Mouse (Mus musculus) lung, adult 2 months (tissue): ENCODE data around the gene Msrb3. TPM values are rescaled to one million over a fixed set of nuclear protein-coding genes. Genes with fewer than 3 reads are reported as not detected.

ENCODE experiments used
- DNase-seq: peaks from one replicate; pipeline ENCODE4 v3.0.0; 2022
- H3K4me1 ChIP-seq: fragments of 200-500 bp; 2 replicates; pipeline ENCODE4 v1.6.1; 2011; ENCODE audit warnings: low read length; ENCODE audit not compliant: control insufficient read depth, insufficient read depth
- H3K4me3 ChIP-seq: fragments of 200-500 bp; replicated peaks from 2 replicates; pipeline ENCODE3; 2011; ENCODE audit warnings: low read depth, mild to moderate bottlenecking, control low read depth, low read length; ENCODE audit errors: extremely low read depth
- CTCF ChIP-seq: fragments of 200-500 bp; IDR thresholded peaks from 2 replicates; pipeline ENCODE4 v1.5.1; 2011; ENCODE audit warnings: mild to moderate bottlenecking, low read length, control low read depth; ENCODE audit not compliant: insufficient read depth
- POLR2A ChIP-seq: fragments of 200-500 bp; IDR thresholded peaks from 2 replicates; pipeline ENCODE4 v1.6.1; 2011; ENCODE audit warnings: low read depth, mild to moderate bottlenecking, control low read depth, low read length, borderline replicate concordance; ENCODE audit errors: extremely low read depth
- WGBS: fragments of 180-500 bp; shearing (Covaris S2); methylation state at CpG from one replicate; pipeline ENCODE4 v1.1.7; 2018; 5-methylcytosine and 5-hydroxymethylcytosine counted together
- polyA plus RNA-seq: library from polyadenylated mRNA; depleted of rRNA; stranded (reverse); fragments of >200 nt; gene quantifications from 2 replicates; pipeline ENCODE4 v1.2.3, GENCODE M21; 2012

The Msrb3 gene
- polyA plus RNA-seq, 1 experiment: 36.6 TPM

GRCm38 (mm10) chr10:120851196-120851781 lies 47.6 kb downstream of the Msrb3 start:
- no peaks in the 10 kb centered on the region for H3K4me1 ChIP-seq
- no peak overlapping the region for H3K4me3 ChIP-seq
- 48% methylated on average over 9 of the region's 9 CpGs for WGBS
- no peak for TF ChIP-seq POLR2A
- no peak for TF ChIP-seq CTCF
- no peak for DNase-seq

GRCm38 (mm10) chr10:120850391-120851195 lies 48.3 kb downstream of the Msrb3 start:
- WGBS: 66% methylated on average over 24 of the region's 24 CpGs
- Histone ChIP-seq H3K4me1 (no peaks in the 10 kb centered on the region), H3K4me3 (no peak overlapping the region)
- DNase-seq: no peak
- TF ChIP-seq CTCF (no peak), POLR2A (no peak)

DNA sequence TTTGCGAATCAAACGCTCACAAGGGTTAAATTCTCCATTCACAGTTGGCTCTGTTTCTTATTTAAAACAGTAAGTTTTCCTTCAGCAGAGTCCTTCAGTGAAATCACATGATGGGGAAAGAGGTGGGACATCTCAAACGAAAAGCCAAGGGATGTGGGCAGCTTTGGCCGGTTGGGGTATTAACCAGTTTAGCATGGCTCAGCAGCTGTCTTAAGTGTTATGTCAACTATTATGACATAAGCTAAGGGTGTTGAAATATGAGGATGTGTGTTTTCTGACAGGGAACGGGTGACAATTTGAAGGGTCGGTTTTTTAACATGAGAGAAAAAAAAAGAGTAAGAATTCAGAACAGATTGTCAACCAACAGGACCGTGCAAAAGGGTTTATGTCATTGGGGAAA lies 50.2 kb downstream of the Msrb3 start:
- Histone ChIP-seq H3K4me3 (no peak overlapping the region), H3K4me1 (no peaks in the 10 kb centered on the region)
- WGBS: 52% methylated on average over 7 of the region's 7 CpGs
- no peak for DNase-seq
- TF ChIP-seq POLR2A: no peak
- no peak for TF ChIP-seq CTCF

DNA sequence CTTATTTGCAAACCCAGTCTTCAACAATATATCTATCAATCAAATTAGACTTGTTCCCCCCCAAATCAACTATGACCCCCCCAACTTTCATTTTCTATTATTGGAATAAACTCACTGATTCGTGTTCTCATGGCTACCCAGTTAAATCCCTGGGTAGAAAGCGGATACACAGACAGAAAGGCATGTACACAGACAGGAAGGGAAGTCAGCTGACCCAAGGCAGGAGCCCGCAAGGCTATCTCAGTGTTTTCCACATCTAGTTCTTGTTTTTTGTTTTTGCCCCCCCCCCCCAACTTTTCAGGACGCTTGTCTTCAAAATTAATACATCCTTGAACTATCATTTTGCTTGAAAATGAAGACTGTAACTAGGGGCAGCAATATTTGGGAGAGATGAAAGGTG lies 51.1 kb downstream of the Msrb3 start:
- TF ChIP-seq POLR2A (no peak), CTCF (no peak)
- Histone ChIP-seq H3K4me1 (no peaks in the 10 kb centered on the region), H3K4me3 (no peak overlapping the region)
- WGBS: 65% methylated on average over 4 of the region's 4 CpGs
- no peak for DNase-seq

GRCm38 (mm10) chr10:120839966-120840365 lies 58.9 kb downstream of the Msrb3 start:
- Histone ChIP-seq H3K4me3 (no peak overlapping the region), H3K4me1 (no peaks in the 10 kb centered on the region)
- WGBS: 73% methylated on average over 7 of the region's 7 CpGs
- no peak for TF ChIP-seq POLR2A
- no peak for TF ChIP-seq CTCF
- no peak for DNase-seq

DNA sequence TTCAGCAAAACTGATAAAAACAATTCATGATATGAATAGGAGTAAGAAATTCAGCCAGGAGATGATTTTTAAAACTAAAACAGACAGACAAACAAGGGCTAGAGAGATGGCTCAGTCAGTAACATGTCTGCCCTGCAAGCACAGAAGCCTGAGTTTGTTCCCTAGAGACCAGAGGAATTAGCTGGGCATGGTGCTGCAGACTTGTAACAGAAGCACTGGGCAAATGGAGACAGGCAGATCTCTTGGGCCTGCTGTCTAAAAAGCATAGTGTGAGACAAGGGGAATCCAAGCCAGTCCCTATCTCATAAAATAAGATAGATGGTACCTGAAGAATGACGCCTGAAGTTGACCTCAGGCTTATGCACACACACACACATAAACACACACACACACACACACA lies 64.4 kb downstream of the Msrb3 start:
- DNase-seq: no peak
- Histone ChIP-seq H3K4me3 (no peak overlapping the region), H3K4me1 (no peaks in the 10 kb centered on the region)
- 100% methylated on average over 1 of the region's 1 CpGs for WGBS
- TF ChIP-seq CTCF (no peak), POLR2A (no peak)

DNA sequence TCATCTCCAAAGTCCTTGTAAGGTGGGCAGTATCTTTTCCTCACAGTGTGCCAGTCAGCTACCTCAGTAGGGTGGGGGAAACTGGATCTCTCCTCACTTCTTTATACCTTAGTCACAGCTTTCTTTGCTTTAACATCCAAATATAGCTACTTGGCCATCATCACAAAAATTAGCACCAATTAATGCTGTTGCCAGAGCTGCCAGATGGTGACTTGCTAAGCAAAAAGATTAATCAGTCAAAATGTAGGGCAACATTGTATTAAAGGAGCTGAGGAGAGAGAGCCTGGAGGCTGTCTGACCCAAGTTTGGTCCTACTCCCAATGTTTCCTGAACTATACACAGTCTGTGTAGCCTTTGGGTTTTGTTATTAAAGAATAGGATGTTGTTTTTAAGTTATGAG lies 65.1 kb downstream of the Msrb3 start:
- no peaks in the 10 kb centered on the region for H3K4me1 ChIP-seq
- TF ChIP-seq POLR2A (no peak), CTCF (no peak)
- H3K4me3 ChIP-seq: no peak overlapping the region
- no peak for DNase-seq

DNA sequence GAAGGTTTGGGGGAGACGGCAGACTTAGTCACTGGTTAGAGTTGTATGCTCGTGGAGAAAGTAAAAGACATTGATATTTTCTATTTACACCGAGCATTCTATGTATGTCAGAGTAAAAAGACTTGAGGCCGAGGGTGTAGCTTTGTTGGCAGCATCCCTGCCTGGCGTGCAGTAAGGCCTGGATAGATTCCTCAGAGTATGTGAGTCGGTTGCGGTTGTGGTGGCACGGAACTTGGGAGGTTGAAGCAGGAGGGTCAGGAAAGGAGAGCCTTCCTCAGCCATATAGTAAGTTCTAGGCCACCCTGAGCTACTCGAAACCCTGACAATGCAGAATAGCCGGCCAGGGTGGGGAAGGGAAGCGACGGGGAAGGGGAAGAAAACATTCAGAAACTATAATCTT lies 71.1 kb downstream of the Msrb3 start:
- H3K4me3 ChIP-seq: no peak overlapping the region
- 91% methylated on average over 12 of the region's 12 CpGs for WGBS
- TF ChIP-seq CTCF: no peak
- no peaks in the 10 kb centered on the region for H3K4me1 ChIP-seq
- DNase-seq: no peak

DNA sequence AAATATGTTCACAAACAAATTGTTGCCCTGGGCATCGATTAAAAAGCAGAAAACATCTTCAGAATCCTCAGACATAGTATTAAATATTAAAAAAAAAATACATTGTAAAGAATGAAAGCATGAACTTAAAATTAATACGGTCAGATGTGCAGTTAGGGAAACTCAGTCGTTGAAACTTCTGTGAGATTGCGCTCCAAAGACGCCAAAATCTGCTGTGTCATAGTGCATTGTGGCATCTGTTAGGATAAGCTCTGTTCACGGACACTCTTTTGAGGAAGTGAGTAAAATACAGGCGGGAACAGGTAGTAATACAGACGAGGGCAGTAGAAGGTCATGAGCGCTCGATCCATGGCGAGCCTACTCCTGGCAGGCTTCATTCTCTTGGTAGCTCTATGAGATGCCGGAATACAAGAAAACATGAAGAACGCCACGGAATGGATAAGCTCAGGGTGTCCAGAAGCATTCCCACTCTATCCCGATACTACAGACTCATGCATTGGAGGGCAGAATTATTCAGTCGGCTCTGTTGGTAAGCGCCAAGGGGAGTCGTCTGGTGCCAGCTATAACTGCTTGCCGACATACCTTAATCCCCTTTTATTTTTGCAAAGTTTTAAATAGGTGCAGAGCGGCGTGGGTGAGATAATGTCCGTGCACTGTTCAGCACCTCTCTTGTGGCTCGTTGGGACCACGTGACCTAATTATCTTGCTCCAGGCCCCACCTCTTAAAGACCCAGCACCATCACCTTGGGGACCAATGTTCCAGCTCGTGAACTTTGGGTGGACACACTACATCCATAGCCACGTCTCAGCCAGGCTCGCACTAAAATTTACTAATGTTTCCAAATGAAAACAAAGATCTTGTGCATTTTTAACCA lies 71.9 kb downstream of the Msrb3 start:
- Histone ChIP-seq H3K4me1 (peaks cover 1% of the 10 kb centered on the region; the same call in 1 of the 2 replicates), H3K4me3 (no peak overlapping the region)
- no peak for DNase-seq
- 79% methylated on average over 27 of the region's 27 CpGs for WGBS
- TF ChIP-seq POLR2A: no peak
- no peak for TF ChIP-seq CTCF

DNA sequence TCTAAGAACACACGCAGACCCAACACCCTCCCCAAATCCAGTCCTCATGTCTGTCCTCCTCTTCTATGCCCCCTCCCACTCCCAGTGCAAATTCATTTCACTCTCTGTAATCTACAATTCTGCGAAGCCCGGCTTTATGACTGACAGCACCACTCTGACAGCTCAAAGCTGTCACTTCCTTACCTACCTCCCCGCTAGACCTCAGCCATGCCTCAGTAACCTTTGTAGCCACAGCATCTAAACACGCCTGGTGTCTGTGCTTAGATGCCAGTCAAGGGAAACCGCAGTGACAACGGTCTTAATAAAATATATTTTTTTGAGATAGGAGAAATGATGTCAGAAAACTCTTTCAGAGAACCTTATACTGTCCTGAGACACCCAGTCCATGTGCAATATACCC lies 72.5 kb downstream of the Msrb3 start:
- peaks cover 2% of the 10 kb centered on the region; the same call in 1 of the 2 replicates for H3K4me1 ChIP-seq
- TF ChIP-seq POLR2A (no peak), CTCF (no peak)
- no peak for DNase-seq
- H3K4me3 ChIP-seq: no peak overlapping the region
- 72% methylated on average over 7 of the region's 7 CpGs for WGBS
